Mouse (Mus musculus) intestine, embryonic 14.5 days (tissue): ENCODE data around the gene H2-Q2. TPM values are rescaled to one million over a fixed set of nuclear protein-coding genes. Genes with fewer than 3 reads are reported as not detected.
"Not testable (repeated sequence)": the region's sequence is repeated elsewhere in the genome, so short reads cannot be mapped to it uniquely, and the experiment has no call there.

Source experiments
- ATAC-seq: fragments of 200-750 bp; cut with Nextera tagmentation; replicated peaks from 2 replicates; pipeline ENCODE4 v1.8.0; 2017; ENCODE audit warnings: low read depth, moderate number of reproducible peaks, moderate TSS enrichment, moderate library complexity; ENCODE audit not compliant: low FRiP score, low TSS enrichment
- DNase-seq: peaks from one replicate; pipeline ENCODE4 v3.0.0-alpha.2; 2018; ENCODE audit warnings: low spot score
- H3K27ac ChIP-seq: fragments of 300-500 bp; sonication (generic); 2 replicates; pipeline ENCODE4 v1.5.1; 2014; ENCODE audit warnings: low read depth, mild to moderate bottlenecking, control low read depth
- H3K27me3 ChIP-seq: fragments of 300-500 bp; sonication (generic); replicated peaks from 2 replicates; pipeline ENCODE4 v1.6.1; 2014; ENCODE audit warnings: low read length, control low read depth; ENCODE audit not compliant: control insufficient read depth, insufficient read depth
- H3K36me3 ChIP-seq: fragments of 300-500 bp; sonication (generic); 2 replicates; pipeline ENCODE4 v1.6.1; 2014; ENCODE audit warnings: low read length, control low read depth; ENCODE audit not compliant: control insufficient read depth, insufficient read depth
- H3K4me1 ChIP-seq: fragments of 300-500 bp; sonication (generic); replicated peaks from 2 replicates; pipeline ENCODE4 v1.6.1; 2014; ENCODE audit warnings: low read length, control low read depth, mixed read lengths; ENCODE audit not compliant: control insufficient read depth, insufficient read depth
- H3K4me2 ChIP-seq: fragments of 300-500 bp; sonication (generic); 2 replicates; pipeline ENCODE4 v1.6.1; 2014; ENCODE audit warnings: low read length
- H3K4me3 ChIP-seq: fragments of 300-500 bp; sonication (generic); 2 replicates; pipeline ENCODE4 v1.5.1; 2014; ENCODE audit warnings: low read depth, low read length, control low read depth, mixed read lengths
- H3K9ac ChIP-seq: fragments of 300-500 bp; sonication (generic); 2 replicates; pipeline ENCODE4 v1.6.1; 2014; ENCODE audit warnings: mild to moderate bottlenecking, low read length
- H3K9me3 ChIP-seq: fragments of 300-500 bp; sonication (generic); 2 replicates; pipeline ENCODE4 v1.6.1; 2016; ENCODE audit warnings: low read length, control low read depth; ENCODE audit not compliant: control insufficient read depth
- WGBS: fragments of 180-500 bp; shearing (Covaris S2); extraction: QIAGEN DNeasy Blood & Tissue Kit; methylation state at CpG from one replicate; pipeline ENCODE4 v1.1.7; 2014; 5-methylcytosine and 5-hydroxymethylcytosine counted together
- polyA plus RNA-seq: library from polyadenylated mRNA; unstranded; fragments of >200 nt; fragmentation: Nextera tagmentation; extraction: Ambion mirVana; gene quantifications from 2 replicates; pipeline ENCODE4 v1.2.1, GENCODE M21; 2014

H2-Q2 gene
- polyA plus RNA-seq, 1 experiment from 2014 or later: 37.3 TPM

DNA sequence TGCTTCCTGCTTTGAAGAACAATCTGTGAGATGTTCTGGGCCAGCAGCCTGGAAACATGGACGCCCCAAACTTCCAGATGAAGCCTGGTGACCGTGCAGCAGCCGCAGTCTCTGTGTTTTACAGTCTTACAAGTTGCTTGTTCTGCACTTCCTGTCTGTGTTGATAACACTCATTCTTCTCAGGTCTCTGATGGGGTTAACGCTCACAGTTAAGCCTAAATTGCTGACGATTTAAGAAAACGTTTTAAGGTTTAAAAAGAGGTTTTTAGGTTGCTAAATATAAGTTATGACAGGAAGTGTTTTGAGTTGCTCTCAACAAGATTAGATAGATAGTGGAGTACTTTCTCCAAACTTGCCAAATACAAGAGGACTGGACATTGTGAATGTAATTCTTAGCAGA, 11.2 kb downstream of the H2-Q2 start:
- H3K36me3 ChIP-seq, H3K4me1 ChIP-seq, H3K27ac ChIP-seq, H3K27me3 ChIP-seq, H3K9me3 ChIP-seq, H3K4me3 ChIP-seq, H3K4me2 ChIP-seq, H3K9ac ChIP-seq, DNase-seq, ATAC-seq: not testable (repeated sequence)
- WGBS: 45% methylated on average over 6 of the region's 6 CpGs

DNA sequence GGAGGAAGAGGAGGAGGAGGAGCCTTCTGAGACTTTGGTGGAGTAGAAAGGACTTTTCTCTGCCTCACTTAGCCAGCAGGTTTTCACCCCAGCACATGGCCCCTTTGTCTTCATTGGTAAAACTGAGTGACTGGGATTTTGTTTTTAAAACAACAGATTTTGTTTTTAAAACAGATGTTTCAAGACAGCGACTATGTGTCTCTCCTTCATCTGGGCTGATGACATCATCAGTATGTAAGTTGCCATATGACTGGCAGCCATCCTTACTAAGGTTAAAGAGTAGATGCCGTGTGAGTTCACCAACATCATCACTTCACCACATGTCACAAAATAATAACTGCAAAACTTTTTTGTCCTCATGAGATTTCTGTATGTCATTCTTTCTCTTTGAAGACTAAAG, 12.0 kb downstream of the H2-Q2 start:
- 75% methylated on average over 2 of the region's 2 CpGs for WGBS
- H3K4me3 ChIP-seq: no peak overlapping the region
- H3K4me2 ChIP-seq: no peak overlapping the region
- H3K27ac ChIP-seq: no peak overlapping the region
- H3K27me3 ChIP-seq: peaks cover 6% of the 10 kb centered on the region; the same call in 1 of the 2 replicates
- no peaks in the 10 kb centered on the region for H3K4me1 ChIP-seq
- no peak overlapping the region for H3K9ac ChIP-seq
- no peak for DNase-seq
- no peak for ATAC-seq
- no peaks in the 10 kb centered on the region for H3K36me3 ChIP-seq
- H3K9me3 ChIP-seq: no peaks in the 10 kb centered on the region

DNA sequence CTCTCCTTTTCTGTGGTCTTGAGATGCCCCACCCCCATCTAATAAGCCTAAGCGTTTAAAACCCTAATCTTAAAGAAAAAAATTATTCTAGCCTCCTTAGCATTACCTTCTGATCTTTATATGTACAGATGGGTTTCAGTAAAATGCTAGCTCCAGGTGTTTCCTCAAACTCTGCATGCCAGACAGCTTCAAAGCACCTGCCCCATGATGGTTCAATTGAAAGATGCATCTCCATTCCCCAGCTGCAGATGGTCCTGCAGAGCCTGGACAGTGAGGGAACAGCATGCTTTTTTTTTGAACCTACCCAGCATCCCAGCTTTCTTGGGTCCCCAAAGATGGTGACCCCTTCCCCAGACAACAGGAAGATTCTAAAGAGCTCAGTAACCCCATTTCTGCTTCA, 15.0 kb downstream of the H2-Q2 start:
- Histone ChIP-seq H3K27me3 (peaks cover 10% of the 10 kb centered on the region), H3K9me3 (no peaks in the 10 kb centered on the region), H3K4me1 (no peaks in the 10 kb centered on the region), H3K9ac (no peak overlapping the region), H3K4me2 (no peak overlapping the region), H3K4me3 (no peak overlapping the region), H3K27ac (no peak overlapping the region), H3K36me3 (no peaks in the 10 kb centered on the region)
- ATAC-seq (no peak), DNase-seq (no peak)
- WGBS: 43% methylated on average over 1 of the region's 1 CpGs

DNA sequence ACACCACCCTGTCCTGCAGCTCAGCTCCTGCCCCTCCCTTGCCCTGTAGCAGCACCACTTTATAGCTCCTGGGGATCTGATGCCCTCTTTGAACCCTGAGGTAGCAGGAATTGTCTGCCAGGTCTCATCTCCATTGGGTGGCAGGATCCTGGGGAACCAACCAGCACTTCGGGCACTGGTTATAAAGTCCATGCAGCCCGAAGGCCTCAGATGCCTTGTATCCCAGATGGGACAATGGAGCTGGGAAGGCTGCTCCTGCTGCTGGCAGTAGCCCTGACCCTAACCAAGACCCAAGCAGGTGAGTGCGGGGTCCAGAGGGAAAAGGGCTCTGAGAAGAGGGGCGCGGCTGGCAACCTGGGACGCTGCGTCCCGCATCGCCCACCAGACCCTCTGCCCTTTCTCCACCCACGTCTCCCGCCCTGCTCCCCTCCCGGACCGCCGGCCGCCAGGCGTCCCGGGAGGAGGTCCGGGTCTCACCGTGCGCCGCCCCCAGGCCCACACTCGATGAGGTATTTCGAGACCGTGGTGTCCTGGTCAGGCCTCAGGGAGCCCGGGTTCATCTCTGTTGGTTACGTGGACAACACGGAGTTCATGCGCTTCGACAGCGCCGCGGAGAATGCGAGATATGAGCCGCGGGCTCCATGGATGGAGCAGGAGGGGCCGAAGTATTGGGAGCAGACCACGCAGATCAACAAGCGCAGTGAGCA, 16.9 kb downstream of the H2-Q2 start:
- H3K9ac ChIP-seq: 0 out of 2 replicates have a peak overlapping the region, but pooled peaks have one; percentile 22
- no peak for ATAC-seq
- peak overlapping the region; percentile 36 for H3K4me3 ChIP-seq
- 9% methylated on average over 36 of the region's 38 CpGs for WGBS
- peak overlapping the region; percentile 71 for H3K4me2 ChIP-seq
- peak; percentile 55 for DNase-seq
- H3K27me3 ChIP-seq: peaks cover 10% of the 10 kb centered on the region
- no peak overlapping the region for H3K27ac ChIP-seq
- no peaks in the 10 kb centered on the region for H3K4me1 ChIP-seq
- H3K36me3 ChIP-seq: no peaks in the 10 kb centered on the region
- H3K9me3 ChIP-seq: peaks cover 3% of the 10 kb centered on the region; the same call in 1 of the 2 replicates

DNA sequence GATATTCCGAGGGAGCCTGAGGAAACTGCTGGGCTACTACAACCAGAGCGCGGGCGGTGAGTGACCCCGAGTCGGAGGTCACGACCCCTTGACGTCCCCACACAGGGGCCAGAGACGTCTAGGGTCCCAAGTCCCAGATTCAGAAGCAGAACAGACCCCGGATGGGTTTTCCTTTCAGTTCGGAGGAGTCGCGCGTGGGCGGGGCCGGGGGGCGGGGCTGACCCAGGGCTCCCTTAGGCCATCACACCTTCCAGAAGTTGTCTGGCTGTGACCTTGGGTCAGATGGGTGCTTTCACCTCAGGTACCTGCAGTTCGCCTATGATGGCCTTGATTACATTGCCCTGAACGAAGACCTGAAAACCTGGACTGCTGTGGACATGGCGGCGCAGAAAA, 17.4 kb downstream of the H2-Q2 start:
- ATAC-seq: peak; percentile 40; the same call in 1 of the 2 replicates
- H3K4me1 ChIP-seq: no peaks in the 10 kb centered on the region
- no peaks in the 10 kb centered on the region for H3K36me3 ChIP-seq
- 16% methylated on average over 21 of the region's 21 CpGs for WGBS
- H3K27ac ChIP-seq: no peak overlapping the region
- 0 out of 2 replicates have a peak overlapping the region, but pooled peaks have one; percentile 22 for H3K9ac ChIP-seq
- H3K9me3 ChIP-seq: peaks cover 3% of the 10 kb centered on the region; the same call in 1 of the 2 replicates
- peaks cover 10% of the 10 kb centered on the region for H3K27me3 ChIP-seq
- no peak for DNase-seq
- peak overlapping the region; percentile 71 for H3K4me2 ChIP-seq
- H3K4me3 ChIP-seq: peak overlapping the region; percentile 36

DNA sequence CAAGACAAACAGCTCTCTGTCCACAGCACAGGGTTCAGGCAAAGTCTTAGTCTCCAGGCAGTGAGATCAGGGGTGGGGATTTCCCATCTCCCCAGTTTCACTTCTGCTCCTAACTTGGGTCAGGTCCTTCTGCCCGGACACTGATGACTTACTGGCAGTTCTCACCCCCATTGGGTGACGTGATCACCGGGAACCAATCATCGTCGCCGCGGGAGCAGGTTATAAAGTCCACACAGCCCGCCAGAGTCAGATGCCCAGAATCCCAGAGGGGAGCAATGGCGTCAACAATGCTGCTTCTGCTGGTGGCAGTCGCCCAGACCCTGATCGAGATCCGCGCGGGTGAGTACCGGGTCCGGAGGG, 37.3 kb downstream of the H2-Q2 start, which contains the start of gene H2-Q4:
TSS of gene H2-Q4 (plus strand) at position 249 of the 360 bp plus-strand sequence.
- Histone ChIP-seq H3K9ac (peak within 1 kb of the TSS; percentile 55), H3K36me3 (no peaks in the 10 kb centered on the region), H3K4me2 (peak within 1 kb of the TSS; percentile 97), H3K27me3 (no peaks in the 10 kb centered on the region), H3K4me1 (no peaks in the 10 kb centered on the region), H3K4me3 (peak within 1 kb of the TSS; percentile 60), H3K9me3 (no peaks in the 10 kb centered on the region), H3K27ac (no peak within 1 kb of the TSS)
- ATAC-seq (peak; percentile 95), DNase-seq (peak; percentile 91)
- under 1% methylated on average over 16 of the region's 16 CpGs for WGBS

DNA sequence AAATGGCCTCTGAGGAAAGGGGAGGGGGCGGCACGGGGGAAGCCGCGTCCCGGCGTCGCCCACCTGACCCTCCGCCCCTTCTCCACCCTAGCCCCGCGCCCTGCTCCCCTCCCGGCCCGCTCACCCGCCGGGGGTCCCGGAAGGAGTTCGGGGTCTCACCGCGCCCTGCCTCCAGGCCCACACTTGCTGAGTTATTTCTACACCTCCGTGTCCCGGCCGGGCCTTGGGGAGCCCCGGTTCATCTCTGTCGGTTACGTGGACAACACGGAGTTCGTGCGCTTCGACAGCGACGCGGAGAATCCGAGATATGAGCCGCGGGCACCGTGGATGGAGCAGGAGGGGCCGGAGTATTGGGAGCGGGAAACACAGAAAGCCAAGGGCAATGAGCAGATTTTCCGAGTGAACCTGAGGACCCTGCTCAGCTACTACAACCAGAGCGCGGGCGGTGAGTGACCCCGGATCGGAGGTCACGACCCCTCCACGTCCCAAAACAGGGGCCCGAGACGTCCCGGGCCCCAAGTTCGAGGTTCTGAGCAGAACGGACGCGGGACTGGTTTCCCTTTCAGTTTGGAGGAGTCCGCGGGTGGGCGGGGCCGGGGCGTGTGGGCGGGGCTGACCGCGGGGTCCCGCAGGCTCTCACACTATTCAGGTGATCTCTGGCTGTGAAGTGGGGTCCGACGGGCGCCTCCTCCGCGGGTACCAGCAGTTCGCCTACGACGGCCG, 37.8 kb downstream of the H2-Q2 start:
- Histone ChIP-seq H3K4me2 (peak overlapping the region; percentile 97), H3K9ac (peak overlapping the region; percentile 55), H3K27ac (no peak overlapping the region), H3K4me1 (no peaks in the 10 kb centered on the region), H3K27me3 (no peaks in the 10 kb centered on the region), H3K4me3 (peak overlapping the region; percentile 60), H3K36me3 (no peaks in the 10 kb centered on the region), H3K9me3 (no peaks in the 10 kb centered on the region)
- peak; percentile 79 for DNase-seq
- WGBS: 1% methylated on average over 63 of the region's 70 CpGs
- peak; percentile 81 for ATAC-seq

DNA sequence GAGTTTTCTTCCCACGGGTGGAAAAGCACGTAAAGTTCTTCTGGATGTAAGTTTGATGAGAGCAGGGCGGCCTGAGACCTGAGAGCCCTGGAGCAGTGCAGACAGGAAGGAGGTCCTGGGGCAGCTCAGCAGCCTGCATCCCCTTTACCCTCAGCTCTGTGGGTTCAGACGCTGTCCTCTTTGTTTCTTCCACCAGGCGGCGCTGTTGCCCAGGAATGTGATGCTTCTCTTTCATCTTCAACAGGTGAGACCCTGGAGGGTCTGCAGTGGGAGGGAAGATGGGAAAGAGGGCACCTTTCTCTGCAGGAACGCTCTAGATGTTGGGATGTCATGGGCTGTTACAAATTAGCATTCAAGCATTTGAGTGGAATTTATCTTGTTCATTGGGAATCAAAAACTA, 47.8 kb downstream of the H2-Q2 start:
- H3K9ac ChIP-seq, H3K27me3 ChIP-seq, ATAC-seq, H3K4me1 ChIP-seq, H3K36me3 ChIP-seq, H3K27ac ChIP-seq, H3K4me3 ChIP-seq, H3K4me2 ChIP-seq, H3K9me3 ChIP-seq: not testable (repeated sequence)
- 9% methylated on average over 7 of the region's 7 CpGs for WGBS
- peak; percentile 69 for DNase-seq
